Mouse (Mus musculus) megakaryocyte, embryonic 14.5 days (primary cell): ENCODE measurements around the gene Hoxa6.

ENCODE experiments used
- FLI1 ChIP-seq: IDR thresholded peaks from 2 replicates; pipeline ENCODE4 v1.6.1; 2012; ENCODE audit warnings: low read length, inconsistent platforms, mixed read lengths
- GATA1 ChIP-seq: IDR thresholded peaks from 3 replicates; pipeline ENCODE4 v1.6.1; 2012; ENCODE audit warnings: mixed read lengths, low read length, inconsistent platforms, borderline replicate concordance

DNA sequence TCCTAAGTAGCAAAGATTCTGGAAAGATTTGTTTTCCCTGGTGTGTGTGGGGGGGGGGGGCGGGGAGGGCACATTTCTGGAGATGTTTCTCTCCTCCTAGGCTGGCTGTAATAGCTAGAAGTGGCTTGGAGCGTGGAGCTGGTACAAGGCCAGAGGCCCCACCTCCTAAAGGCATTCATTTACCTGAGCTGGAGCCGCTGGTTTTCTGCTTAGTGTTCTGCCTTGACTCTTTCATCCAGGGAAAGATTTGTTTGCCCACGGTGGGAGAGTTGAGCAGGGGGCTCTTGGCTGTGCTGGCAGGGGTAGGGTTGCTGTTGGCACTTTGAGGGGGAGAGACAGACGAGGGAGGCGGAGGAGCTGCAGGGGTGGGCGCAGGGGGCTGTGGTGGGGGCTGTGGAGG is 36.6 kb downstream of the Hoxa6 start:
- TF ChIP-seq GATA1 = no peak
- no peak for TF ChIP-seq FLI1
